Mouse (Mus musculus): ENCODE data around the gene Dennd4c. TPM values are rescaled to one million over a fixed set of nuclear protein-coding genes. Genes with fewer than 3 reads are reported as not detected.
A peak's percentile ranks its signal among the peaks of the same experiment; 100 is the strongest.

Gene Dennd4c
- polyA plus RNA-seq, 1 experiment from 2014 or later, result 7.5 TPM

DNA sequence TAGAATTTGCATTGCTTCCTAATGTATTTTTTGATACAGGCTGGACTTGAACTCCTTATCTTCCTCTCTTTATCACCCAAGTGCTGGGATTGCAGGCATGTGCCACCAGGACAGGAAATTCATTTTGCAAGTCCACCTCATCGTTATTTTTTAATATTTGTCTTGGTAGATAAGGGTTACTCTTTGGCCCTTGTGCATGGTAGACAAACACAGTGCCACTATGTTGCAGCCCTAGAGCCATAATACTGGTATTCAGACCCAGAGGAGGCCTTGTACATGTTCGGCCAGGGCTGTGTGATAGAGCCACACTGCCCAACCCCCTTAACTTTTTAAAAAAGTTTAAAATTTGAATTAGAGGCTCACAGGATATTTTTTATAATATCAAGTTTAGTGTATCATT is 98.9 kb downstream of the Dennd4c start:
- Histone ChIP-seq H3K4me1 (replicated peaks; ENCODE audit: control insufficient read depth, insufficient read depth, low read length) (no peaks in the 10 kb centered on the region), H3K4me3 (ENCODE audit: low read length) (no peak overlapping the region)
- ATAC-seq (ENCODE audit: low read depth), result 0 out of 2 replicates have a peak, but pooled peaks have one; percentile 38

DNA sequence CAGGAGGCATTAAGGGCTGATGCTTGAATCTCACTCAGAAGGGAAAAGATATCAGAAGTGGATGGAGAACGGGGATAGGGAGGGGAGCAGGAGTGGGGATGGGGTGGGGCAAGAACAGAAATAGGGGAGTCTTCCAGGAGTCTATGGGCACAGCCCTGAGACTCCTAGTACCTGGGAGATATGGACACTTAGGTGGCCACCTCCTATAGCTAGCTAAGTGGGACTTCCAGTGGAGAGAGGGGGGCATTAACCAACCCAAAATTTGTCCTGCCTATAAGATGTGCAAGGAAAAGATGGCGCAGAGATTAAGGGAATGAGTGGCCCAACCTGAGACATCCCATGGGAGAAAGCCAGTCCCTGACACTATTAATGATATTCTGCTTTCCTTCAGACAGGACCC is 103.0 kb downstream of the Dennd4c start:
- H3K9me3 ChIP-seq (ENCODE audit: control insufficient read depth, low read length), result no peaks in the 10 kb centered on the region
- H3K4me2 ChIP-seq (ENCODE audit: low read depth, low read length), result no peak overlapping the region
- H3K36me3 ChIP-seq (ENCODE audit: control insufficient read depth, insufficient read depth, low read length), result peaks cover 39% of the 10 kb centered on the region
- WGBS, result 60% methylated on average over 2 of the region's 2 CpGs
- no peaks in the 10 kb centered on the region for H3K27me3 ChIP-seq (ENCODE audit: control insufficient read depth, insufficient read depth, low read depth, low read length)
- H3K9ac ChIP-seq (ENCODE audit: low read length), result no peak overlapping the region
- H3K4me1 ChIP-seq (replicated peaks; ENCODE audit: control insufficient read depth, insufficient read depth, low read length), result peaks cover 9% of the 10 kb centered on the region
- H3K4me3 ChIP-seq (ENCODE audit: low read length), result no peak overlapping the region
- no peak for ATAC-seq (ENCODE audit: low read depth)
- H3K27ac ChIP-seq (ENCODE audit: low read length), result no peak overlapping the region

More for the DNA sequence above, 98.9 kb downstream of the Dennd4c start:
- Histone ChIP-seq H3K4me2 (ENCODE audit: low read depth, low read length) (no peak overlapping the region), H3K9me3 (ENCODE audit: control insufficient read depth, low read length) (no peaks in the 10 kb centered on the region), H3K27ac (ENCODE audit: low read length) (no peak overlapping the region), H3K9ac (ENCODE audit: low read length) (no peak overlapping the region), H3K36me3 (ENCODE audit: control insufficient read depth, insufficient read depth, low read length) (peaks cover 19% of the 10 kb centered on the region), H3K27me3 (ENCODE audit: control insufficient read depth, insufficient read depth, low read depth, low read length) (no peaks in the 10 kb centered on the region)
- 46% methylated on average over 2 of the region's 2 CpGs for WGBS

DNA sequence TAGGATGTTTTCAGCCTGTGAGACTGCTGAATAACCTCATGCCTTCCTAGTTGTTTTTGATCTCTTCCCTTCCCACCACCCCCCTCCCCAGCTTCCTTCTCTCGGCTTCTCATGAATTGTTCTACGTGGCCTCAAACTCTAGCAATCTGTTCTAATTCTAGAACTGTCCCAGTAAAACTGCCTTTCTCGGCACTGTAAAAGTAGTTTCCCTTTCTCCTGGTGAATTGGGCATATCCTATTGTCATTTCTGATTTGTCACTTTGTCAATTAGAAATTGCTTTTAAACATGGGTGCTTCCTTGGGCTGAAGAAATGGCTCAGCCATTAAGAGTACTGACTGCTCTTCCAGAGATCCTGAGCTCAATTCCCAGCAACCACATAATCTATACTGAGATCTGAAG is 103.7 kb downstream of the Dennd4c start:
- no peak for ATAC-seq (ENCODE audit: low read depth)
- H3K36me3 ChIP-seq (ENCODE audit: control insufficient read depth, insufficient read depth, low read length), result peaks cover 39% of the 10 kb centered on the region
- no peaks in the 10 kb centered on the region for H3K9me3 ChIP-seq (ENCODE audit: control insufficient read depth, low read length)
- H3K27me3 ChIP-seq (ENCODE audit: control insufficient read depth, insufficient read depth, low read depth, low read length), result no peaks in the 10 kb centered on the region
- no peak overlapping the region for H3K4me2 ChIP-seq (ENCODE audit: low read depth, low read length)
- no peak overlapping the region for H3K4me3 ChIP-seq (ENCODE audit: low read length)
- no peak overlapping the region for H3K9ac ChIP-seq (ENCODE audit: low read length)
- H3K4me1 ChIP-seq (replicated peaks; ENCODE audit: control insufficient read depth, insufficient read depth, low read length), result peaks cover 9% of the 10 kb centered on the region
- WGBS, result 56% methylated on average over 3 of the region's 3 CpGs
- no peak overlapping the region for H3K27ac ChIP-seq (ENCODE audit: low read length)

DNA sequence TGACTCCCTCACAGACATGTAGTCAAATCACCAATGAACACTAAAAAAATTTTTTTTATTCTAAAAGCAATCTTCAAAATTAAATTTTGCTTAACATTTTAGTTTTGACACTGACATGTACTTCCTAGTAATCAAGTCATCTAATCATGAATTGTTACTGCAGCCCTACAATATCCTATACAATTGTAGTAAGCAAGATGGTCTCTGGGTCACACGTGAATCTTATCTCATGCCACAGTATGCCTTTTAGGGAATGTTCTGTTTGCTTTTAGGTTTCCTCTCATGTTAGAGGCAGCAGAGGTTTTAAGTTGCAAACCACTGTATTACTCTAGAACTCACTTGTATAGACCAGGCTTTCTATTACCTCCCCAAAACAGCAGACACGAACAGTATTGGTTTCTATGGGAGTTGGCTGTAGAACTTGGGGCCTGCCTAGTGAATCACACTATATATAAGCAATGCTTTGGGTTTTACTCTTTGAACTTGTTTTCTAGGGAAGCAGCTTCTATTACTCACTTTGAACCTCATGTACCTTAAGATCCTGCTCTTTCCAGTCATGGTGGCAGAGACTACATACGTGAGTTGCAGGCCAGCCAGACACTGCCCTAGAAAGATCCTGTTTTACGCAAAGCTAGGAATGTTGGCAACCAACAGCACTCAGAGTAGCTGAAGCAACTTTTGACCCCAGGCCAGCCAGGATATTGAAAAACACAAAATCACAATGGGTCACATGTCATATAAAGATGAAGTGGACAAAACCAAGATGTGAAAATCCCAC is 104.6 kb downstream of the Dennd4c start:
- Histone ChIP-seq H3K27me3 (ENCODE audit: control insufficient read depth, insufficient read depth, low read depth, low read length) (no peaks in the 10 kb centered on the region), H3K9me3 (ENCODE audit: control insufficient read depth, low read length) (no peaks in the 10 kb centered on the region), H3K27ac (ENCODE audit: low read length) (no peak overlapping the region), H3K9ac (ENCODE audit: low read length) (no peak overlapping the region), H3K4me2 (ENCODE audit: low read depth, low read length) (no peak overlapping the region), H3K4me3 (ENCODE audit: low read length) (no peak overlapping the region), H3K4me1 (replicated peaks; ENCODE audit: control insufficient read depth, insufficient read depth, low read length) (peaks cover 12% of the 10 kb centered on the region), H3K36me3 (ENCODE audit: control insufficient read depth, insufficient read depth, low read length) (peaks cover 36% of the 10 kb centered on the region)
- no peak for ATAC-seq (ENCODE audit: low read depth)
- WGBS, result 77% methylated on average over 4 of the region's 4 CpGs

DNA sequence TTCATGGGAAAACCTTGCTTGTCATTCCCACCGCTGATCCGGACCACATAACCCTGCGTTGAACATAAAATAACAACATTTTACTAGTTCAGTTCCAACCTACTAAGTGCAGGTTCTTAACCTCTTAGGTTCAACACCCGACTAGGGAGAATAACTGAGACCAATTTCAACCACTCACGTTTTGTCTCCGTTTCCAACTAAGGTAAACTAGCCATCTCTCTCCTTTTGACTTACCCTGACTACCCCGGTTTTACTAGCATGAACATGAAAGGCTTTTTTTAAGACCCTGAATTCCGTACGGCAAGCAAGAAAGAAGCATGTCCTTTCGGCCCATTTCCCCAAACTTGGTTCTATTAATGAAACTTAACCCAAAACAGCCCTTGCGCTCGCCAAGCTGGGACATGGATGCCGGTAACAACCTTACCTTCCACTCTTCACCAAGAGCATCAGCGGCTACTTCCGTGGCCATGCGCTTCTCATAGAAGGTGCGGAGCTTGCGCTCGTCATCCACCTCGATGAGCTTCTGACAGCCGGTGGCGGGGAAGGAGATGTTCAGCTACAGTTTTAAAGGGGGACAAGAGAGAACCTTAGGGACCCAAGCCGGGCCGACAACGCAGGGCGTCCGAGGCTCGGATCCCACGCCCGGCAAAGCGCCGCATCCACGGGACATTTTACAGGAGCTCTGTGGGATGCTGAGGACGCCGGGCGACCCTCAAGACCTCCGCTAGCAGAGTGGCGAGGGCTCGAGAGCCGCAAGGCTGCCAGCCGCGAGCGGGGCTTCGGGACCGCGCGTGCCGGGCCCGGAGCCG is 108.2 kb downstream of the Dennd4c start:
- no peak for ATAC-seq (ENCODE audit: low read depth)
- Histone ChIP-seq H3K9me3 (ENCODE audit: control insufficient read depth, low read length) (no peaks in the 10 kb centered on the region), H3K4me2 (ENCODE audit: low read depth, low read length) (peak overlapping the region; percentile 67), H3K4me1 (replicated peaks; ENCODE audit: control insufficient read depth, insufficient read depth, low read length) (peaks cover 16% of the 10 kb centered on the region), H3K36me3 (ENCODE audit: control insufficient read depth, insufficient read depth, low read length) (peaks cover 31% of the 10 kb centered on the region), H3K4me3 (ENCODE audit: low read length) (peak overlapping the region; percentile 83), H3K27ac (ENCODE audit: low read length) (peak overlapping the region; percentile 95), H3K9ac (ENCODE audit: low read length) (peak overlapping the region; percentile 100), H3K27me3 (ENCODE audit: control insufficient read depth, insufficient read depth, low read depth, low read length) (no peaks in the 10 kb centered on the region)
- under 1% methylated on average over 50 of the region's 50 CpGs for WGBS

DNA sequence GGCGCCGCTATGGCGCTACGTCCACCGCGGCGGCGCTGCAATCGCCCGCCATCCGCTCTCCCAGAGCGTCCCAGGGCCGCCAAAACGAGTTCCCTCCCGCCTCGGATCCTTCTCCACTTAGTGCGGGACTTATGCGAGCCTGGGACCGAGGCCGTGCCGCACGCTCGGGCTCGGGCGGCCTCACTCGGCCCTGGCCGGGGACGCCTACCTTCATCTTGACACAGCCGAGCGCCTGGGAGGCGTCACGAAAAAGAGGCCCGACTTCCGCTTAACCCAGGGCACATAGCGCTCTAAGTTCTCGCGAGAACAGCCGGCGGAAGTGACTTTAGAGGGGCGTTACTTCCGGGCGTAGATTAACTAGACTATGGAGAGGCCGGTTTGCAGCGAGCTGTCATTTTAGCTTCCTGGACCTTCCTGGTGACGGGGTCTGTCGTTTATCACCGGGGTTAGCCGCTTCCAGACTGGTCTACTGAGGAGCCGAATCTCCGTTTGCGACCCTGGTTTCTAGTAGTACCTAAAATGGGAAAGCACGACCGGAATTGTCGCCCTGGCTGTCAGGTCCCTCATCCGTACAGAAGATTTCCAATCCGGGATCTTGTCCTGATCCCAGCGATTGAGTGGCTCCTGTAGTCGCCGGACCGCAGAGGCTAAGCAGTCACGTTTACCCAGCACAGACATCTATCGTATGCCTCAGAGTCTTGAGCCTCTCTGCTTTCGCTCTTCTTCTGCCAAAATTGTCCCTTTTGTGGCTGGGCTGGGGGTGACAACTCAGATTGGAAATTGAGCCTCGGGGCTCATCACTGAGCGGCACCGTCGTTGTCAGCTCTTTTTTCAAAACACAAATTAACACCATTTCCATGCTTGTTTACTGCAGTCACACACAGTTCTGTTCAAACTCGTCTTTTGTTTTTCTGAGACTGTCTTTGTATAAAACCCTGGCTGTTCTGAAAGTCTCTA is 109.0 kb downstream of the Dennd4c start, which contains the start of gene Rps6:
Gene Rps6, minus strand, starts transcription at position 300 of the 957 bp plus-strand sequence.
- no peaks in the 10 kb centered on the region for H3K9me3 ChIP-seq (ENCODE audit: control insufficient read depth, low read length)
- H3K4me3 ChIP-seq (ENCODE audit: low read length), result peak within 1 kb of the TSS; percentile 83
- peak within 1 kb of the TSS; percentile 95 for H3K27ac ChIP-seq (ENCODE audit: low read length)
- peak within 1 kb of the TSS; percentile 89 for H3K4me2 ChIP-seq (ENCODE audit: low read depth, low read length)
- H3K27me3 ChIP-seq (ENCODE audit: control insufficient read depth, insufficient read depth, low read depth, low read length), result no peaks in the 10 kb centered on the region
- H3K4me1 ChIP-seq (replicated peaks; ENCODE audit: control insufficient read depth, insufficient read depth, low read length), result peaks cover 16% of the 10 kb centered on the region
- peaks cover 28% of the 10 kb centered on the region for H3K36me3 ChIP-seq (ENCODE audit: control insufficient read depth, insufficient read depth, low read length)
- WGBS, result under 1% methylated on average over 66 of the region's 68 CpGs
- peak; percentile 98 for ATAC-seq (ENCODE audit: low read depth)
- peak within 1 kb of the TSS; percentile 100 for H3K9ac ChIP-seq (ENCODE audit: low read length)

DNA sequence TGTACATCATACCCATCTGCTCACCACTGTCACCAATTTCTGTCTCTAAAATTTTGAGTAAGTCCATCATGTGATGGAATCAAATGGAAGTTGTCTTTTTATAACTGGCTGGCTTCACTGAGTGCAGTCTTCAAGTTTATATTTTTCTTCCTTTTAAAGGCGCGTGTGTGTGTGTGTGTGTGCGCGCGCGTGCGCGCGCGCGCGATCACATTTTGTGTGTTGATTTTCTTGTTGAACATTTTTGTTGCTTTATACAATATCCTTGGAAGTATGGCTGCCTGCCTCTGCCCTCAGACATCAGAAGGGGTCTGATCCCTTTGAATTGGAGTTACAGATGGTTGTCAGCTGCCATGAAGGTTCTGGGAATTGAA is 109.7 kb downstream of the Dennd4c start:
- H3K27me3 ChIP-seq (ENCODE audit: control insufficient read depth, insufficient read depth, low read depth, low read length), result no peaks in the 10 kb centered on the region
- peaks cover 22% of the 10 kb centered on the region for H3K36me3 ChIP-seq (ENCODE audit: control insufficient read depth, insufficient read depth, low read length)
- H3K9me3 ChIP-seq (ENCODE audit: control insufficient read depth, low read length), result no peaks in the 10 kb centered on the region
- 49% methylated on average over 12 of the region's 12 CpGs for WGBS
- H3K4me1 ChIP-seq (replicated peaks; ENCODE audit: control insufficient read depth, insufficient read depth, low read length), result peaks cover 16% of the 10 kb centered on the region
- ATAC-seq (ENCODE audit: low read depth), result no peak
- peak overlapping the region; percentile 83 for H3K4me3 ChIP-seq (ENCODE audit: low read length)
- peak overlapping the region; percentile 89 for H3K4me2 ChIP-seq (ENCODE audit: low read depth, low read length)
- H3K27ac ChIP-seq (ENCODE audit: low read length), result peak overlapping the region; percentile 83; the same call in 1 of the 2 replicates
- H3K9ac ChIP-seq (ENCODE audit: low read length), result peak overlapping the region; percentile 79

DNA sequence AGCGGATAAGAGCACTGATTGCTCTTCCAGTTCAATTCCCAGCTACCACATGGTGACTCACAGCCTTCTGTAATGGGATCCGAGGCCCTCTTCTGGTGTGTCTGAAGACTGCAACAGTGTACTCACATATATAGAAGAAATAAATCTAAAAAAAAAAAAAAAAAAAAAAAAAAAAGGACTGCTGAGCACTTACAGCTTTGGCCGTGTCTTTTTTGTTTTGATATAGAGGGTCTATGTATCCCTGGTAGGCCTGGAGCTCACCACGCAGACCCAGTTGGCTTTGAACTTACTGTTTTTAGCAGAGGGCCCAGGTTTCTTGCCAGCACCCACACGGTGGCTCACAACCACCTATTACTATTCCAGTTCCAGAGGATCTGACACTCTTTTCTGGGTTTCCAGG is 115.7 kb downstream of the Dennd4c start:
- no peak overlapping the region for H3K27ac ChIP-seq (ENCODE audit: low read length)
- H3K9ac ChIP-seq (ENCODE audit: low read length), result no peak overlapping the region
- H3K27me3 ChIP-seq (ENCODE audit: control insufficient read depth, insufficient read depth, low read depth, low read length), result no peaks in the 10 kb centered on the region
- no peak overlapping the region for H3K4me2 ChIP-seq (ENCODE audit: low read depth, low read length)
- no peaks in the 10 kb centered on the region for H3K9me3 ChIP-seq (ENCODE audit: control insufficient read depth, low read length)
- no peak for ATAC-seq (ENCODE audit: low read depth)
- H3K4me3 ChIP-seq (ENCODE audit: low read length), result no peak overlapping the region
- WGBS, result 74% methylated on average over 5 of the region's 5 CpGs
- no peaks in the 10 kb centered on the region for H3K36me3 ChIP-seq (ENCODE audit: control insufficient read depth, insufficient read depth, low read length)
- H3K4me1 ChIP-seq (replicated peaks; ENCODE audit: control insufficient read depth, insufficient read depth, low read length), result no peaks in the 10 kb centered on the region
